Mouse (Mus musculus): Measurements from ENCODE around the gene Olfr456.

GRCm38 (mm10) chr6:42465096-42465495, 21.9 kb downstream of the Olfr456 start, which contains the start of gene Olfr458:
- TF ChIP-seq HCFC1 (IDR thresholded peaks at IDR 0.05; ENCODE audit: low read depth, low read length) (no peak), CHD2 (IDR thresholded peaks at IDR 0.05; ENCODE audit: low read length) (no peak), MAFK (IDR thresholded peaks at IDR 0.05; ENCODE audit: borderline replicate concordance, low read depth, low read length) (no peak), SMC3 (IDR thresholded peaks at IDR 0.05; ENCODE audit: low read depth, low read length) (no peak), CTCF (IDR thresholded peaks at IDR 0.05 in 2 of 3, conservative IDR thresholded peaks at IDR 0.05 in 1 of 3; ENCODE audit: control insufficient read depth in 1 of 3, insufficient read depth in 1 of 3, low read depth in 2 of 3, low read length in 3 of 3, poor library complexity in 1 of 3, severe bottlenecking in 1 of 3) (no peak), POLR2A (IDR thresholded peaks at IDR 0.05; ENCODE audit: control insufficient read depth in 1 of 2, insufficient read depth in 1 of 2, low read depth in 1 of 2, low read length in 2 of 2, poor library complexity in 1 of 2) (no peak), CHD1 (IDR thresholded peaks at IDR 0.05; ENCODE audit: low read depth, low read length) (no peak), KAT2A (conservative IDR thresholded peaks at IDR 0.05; ENCODE audit: low read depth, low read length) (no peak), MYB (IDR thresholded peaks at IDR 0.05; ENCODE audit: low read depth, low read length) (no peak), POLR2AphosphoS5 (IDR thresholded peaks at IDR 0.05; ENCODE audit: borderline replicate concordance, low read depth, low read length) (no peak), TAL1 (IDR thresholded peaks at IDR 0.05; ENCODE audit: low read length) (no peak), MYC (IDR thresholded peaks at IDR 0.05; ENCODE audit: low read depth, low read length) (no peak)

Data from MEL (cell line).